Mouse (Mus musculus): ENCODE measurements around the gene Rapgef4. TPM values are rescaled to one million over a fixed set of nuclear protein-coding genes. Genes with fewer than 3 reads are reported as not detected.

Gene Rapgef4
- polyA plus RNA-seq, 1 experiment, result 8.1 TPM

DNA sequence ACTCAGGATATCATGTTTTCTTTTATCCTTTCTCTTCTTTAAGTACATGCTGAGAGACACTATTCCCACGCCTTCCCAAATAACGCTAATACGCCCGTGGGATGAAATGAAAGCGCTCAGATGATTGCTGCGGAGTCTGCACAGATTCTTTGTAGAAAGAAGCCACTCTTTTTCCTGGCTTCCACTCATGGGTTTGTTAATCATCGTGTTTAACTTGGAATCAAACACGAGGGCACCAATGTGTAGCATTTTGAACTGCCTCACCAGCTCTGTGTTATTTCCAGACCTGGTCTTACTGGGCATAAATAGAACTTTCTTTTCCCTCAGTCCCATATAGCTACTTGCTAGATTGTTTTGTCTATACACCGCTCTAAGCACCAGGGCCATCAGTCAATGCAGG lies 162.4 kb downstream of the Rapgef4 start:
- Histone ChIP-seq H3K27me3 (ENCODE audit: control insufficient read depth, insufficient read depth, low read length) (no peaks in the 10 kb centered on the region), H3K27ac (ENCODE audit: control insufficient read depth, insufficient read depth, low read depth, low read length) (no peak overlapping the region), H3K4me1 (ENCODE audit: control insufficient read depth, insufficient read depth, low read length) (no peaks in the 10 kb centered on the region; the same call in 1 of the 2 replicates), H3K4me3 (ENCODE audit: control insufficient read depth, low read depth, low read length) (no peak overlapping the region), H3K36me3 (ENCODE audit: control insufficient read depth, insufficient read depth, low read length) (no peaks in the 10 kb centered on the region)
- TF ChIP-seq POLR2A (IDR thresholded peaks at IDR 0.05; ENCODE audit: control insufficient read depth, low read depth, low read length), result no peak
- no peak for TF ChIP-seq CTCF (IDR thresholded peaks at IDR 0.05; ENCODE audit: control insufficient read depth, insufficient read depth, insufficient replicate concordance, low read depth, low read length)

DNA sequence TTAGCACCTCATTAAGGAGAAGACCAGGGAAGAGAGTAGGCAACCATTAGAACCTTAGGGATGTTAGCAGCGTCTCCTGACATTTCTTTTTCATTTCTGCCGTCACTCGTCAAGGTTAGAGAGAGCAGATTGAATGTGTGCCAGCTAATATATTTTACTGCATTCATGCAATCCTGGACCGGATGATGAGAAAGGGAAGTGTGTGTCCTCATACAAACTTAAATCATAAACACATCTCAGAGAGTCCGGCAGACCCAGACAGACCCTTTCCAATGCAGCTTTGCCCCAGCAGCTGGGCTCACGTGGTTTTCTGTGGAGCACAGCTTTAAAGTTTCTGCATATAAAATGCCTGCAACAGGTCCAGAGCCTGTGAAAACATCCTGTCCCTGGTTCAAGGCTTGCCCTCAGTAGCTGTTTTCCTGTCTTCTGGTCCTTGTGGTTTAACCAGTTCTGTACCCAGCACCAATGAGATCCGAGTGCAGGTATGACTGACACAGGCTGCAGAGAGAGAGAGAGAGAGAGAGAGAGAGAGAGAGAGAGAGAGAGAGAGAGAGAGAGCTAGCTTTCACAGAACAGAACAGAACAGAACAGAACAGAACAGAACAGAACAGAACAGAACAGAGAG lies 163.6 kb downstream of the Rapgef4 start:
- Histone ChIP-seq H3K4me1 (ENCODE audit: control insufficient read depth, insufficient read depth, low read length) (no peaks in the 10 kb centered on the region; the same call in 1 of the 2 replicates), H3K27ac (ENCODE audit: control insufficient read depth, insufficient read depth, low read depth, low read length) (peak overlapping the region; percentile 85), H3K36me3 (ENCODE audit: control insufficient read depth, insufficient read depth, low read length) (no peaks in the 10 kb centered on the region), H3K4me3 (ENCODE audit: control insufficient read depth, low read depth, low read length) (no peak overlapping the region), H3K27me3 (ENCODE audit: control insufficient read depth, insufficient read depth, low read length) (no peaks in the 10 kb centered on the region)
- TF ChIP-seq POLR2A (IDR thresholded peaks at IDR 0.05; ENCODE audit: control insufficient read depth, low read depth, low read length) (no peak), CTCF (IDR thresholded peaks at IDR 0.05; ENCODE audit: control insufficient read depth, insufficient read depth, insufficient replicate concordance, low read depth, low read length) (no peak)

DNA sequence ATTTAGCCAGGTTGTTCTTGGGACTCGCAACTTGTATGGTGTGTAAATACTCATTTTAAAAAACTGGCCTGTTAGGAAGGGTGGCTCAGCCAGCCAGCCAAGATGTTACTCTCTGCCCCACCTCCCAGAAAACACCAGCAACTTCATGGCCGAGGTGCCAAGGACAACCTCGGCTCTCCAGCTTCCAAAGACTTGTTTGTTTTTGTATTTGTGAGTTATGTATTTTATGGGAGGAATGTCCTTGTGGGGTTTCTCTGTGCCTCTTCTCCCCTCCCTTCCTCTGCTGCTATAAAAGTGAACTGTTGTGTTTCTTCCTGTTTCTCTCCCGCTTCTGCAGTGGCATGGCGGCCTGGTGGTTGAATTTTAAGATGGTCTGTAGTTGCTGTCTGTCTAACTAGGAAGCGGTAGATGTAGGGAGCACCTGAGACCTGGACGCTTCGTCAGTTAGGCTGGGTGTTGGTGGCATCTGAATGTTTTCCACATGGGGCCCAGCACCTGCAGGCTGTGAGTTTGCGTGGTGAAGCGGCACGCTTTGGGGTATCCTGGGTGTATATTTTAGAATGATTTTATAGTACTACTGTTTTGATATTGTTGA lies 164.3 kb downstream of the Rapgef4 start:
- no peak for TF ChIP-seq POLR2A (IDR thresholded peaks at IDR 0.05; ENCODE audit: control insufficient read depth, low read depth, low read length)
- TF ChIP-seq CTCF (IDR thresholded peaks at IDR 0.05; ENCODE audit: control insufficient read depth, insufficient read depth, insufficient replicate concordance, low read depth, low read length), result no peak
- no peaks in the 10 kb centered on the region for H3K27me3 ChIP-seq (ENCODE audit: control insufficient read depth, insufficient read depth, low read length)
- H3K4me1 ChIP-seq (ENCODE audit: control insufficient read depth, insufficient read depth, low read length), result no peaks in the 10 kb centered on the region; the same call in 1 of the 2 replicates
- peak overlapping the region; percentile 25; the same call in 1 of the 2 replicates for H3K4me3 ChIP-seq (ENCODE audit: control insufficient read depth, low read depth, low read length)
- peak overlapping the region; percentile 85 for H3K27ac ChIP-seq (ENCODE audit: control insufficient read depth, insufficient read depth, low read depth, low read length)
- H3K36me3 ChIP-seq (ENCODE audit: control insufficient read depth, insufficient read depth, low read length), result no peaks in the 10 kb centered on the region

DNA sequence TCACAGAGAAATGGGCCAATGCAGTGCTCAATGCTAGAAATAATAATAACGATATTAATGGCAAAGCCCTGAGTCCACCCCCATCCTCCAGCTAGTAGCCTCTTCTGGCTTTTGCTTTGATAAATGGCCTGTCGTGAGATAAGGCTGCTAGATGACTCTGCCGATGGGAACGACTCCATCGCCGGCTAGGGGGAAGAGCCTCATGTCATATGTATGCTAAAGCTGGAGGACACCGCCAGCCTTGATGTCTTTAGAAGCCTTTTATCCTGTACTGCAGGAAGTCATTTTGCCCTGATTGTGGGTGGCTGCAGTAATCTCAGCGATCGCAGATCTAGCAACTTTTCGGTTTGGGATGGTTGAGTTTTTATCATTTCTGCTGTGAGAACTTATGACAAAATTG lies 165.0 kb downstream of the Rapgef4 start:
- H3K4me3 ChIP-seq (ENCODE audit: control insufficient read depth, low read depth, low read length), result peak overlapping the region; percentile 29; the same call in 1 of the 2 replicates
- H3K27ac ChIP-seq (ENCODE audit: control insufficient read depth, insufficient read depth, low read depth, low read length), result 0 out of 2 replicates have a peak overlapping the region, but pooled peaks have one; percentile 3
- no peak for TF ChIP-seq POLR2A (IDR thresholded peaks at IDR 0.05; ENCODE audit: control insufficient read depth, low read depth, low read length)
- no peak for TF ChIP-seq CTCF (IDR thresholded peaks at IDR 0.05; ENCODE audit: control insufficient read depth, insufficient read depth, insufficient replicate concordance, low read depth, low read length)

DNA sequence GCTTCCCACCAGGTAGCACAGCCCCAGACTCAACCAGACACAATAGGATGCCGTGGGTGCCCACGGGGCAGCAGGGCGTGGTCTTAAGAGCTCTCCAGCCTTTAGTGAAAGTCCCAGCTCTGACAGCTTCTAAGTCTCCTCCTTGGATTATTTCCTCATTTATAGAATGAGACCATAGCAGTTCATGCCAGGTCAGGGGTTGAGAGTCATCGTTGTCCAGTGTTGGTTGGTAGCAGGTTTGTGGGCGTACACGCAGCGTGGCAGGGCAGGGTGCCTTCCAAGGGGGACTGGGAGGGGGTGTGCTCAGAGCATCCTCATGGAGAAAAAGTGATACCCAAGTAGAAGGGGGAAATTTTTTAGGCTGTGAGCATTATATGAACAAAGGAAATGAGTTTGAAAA lies 166.2 kb downstream of the Rapgef4 start:
- Histone ChIP-seq H3K36me3 (ENCODE audit: control insufficient read depth, insufficient read depth, low read length) (no peaks in the 10 kb centered on the region), H3K27me3 (ENCODE audit: control insufficient read depth, insufficient read depth, low read length) (no peaks in the 10 kb centered on the region), H3K4me1 (ENCODE audit: control insufficient read depth, insufficient read depth, low read length) (no peaks in the 10 kb centered on the region; the same call in 1 of the 2 replicates), H3K4me3 (ENCODE audit: control insufficient read depth, low read depth, low read length) (no peak overlapping the region), H3K27ac (ENCODE audit: control insufficient read depth, insufficient read depth, low read depth, low read length) (no peak overlapping the region)
- TF ChIP-seq CTCF (IDR thresholded peaks at IDR 0.05; ENCODE audit: control insufficient read depth, insufficient read depth, insufficient replicate concordance, low read depth, low read length), result no peak
- no peak for TF ChIP-seq POLR2A (IDR thresholded peaks at IDR 0.05; ENCODE audit: control insufficient read depth, low read depth, low read length)

More for the DNA sequence above, 165.0 kb downstream of the Rapgef4 start:
- H3K4me1 ChIP-seq (ENCODE audit: control insufficient read depth, insufficient read depth, low read length), result no peaks in the 10 kb centered on the region; the same call in 1 of the 2 replicates
- H3K27me3 ChIP-seq (ENCODE audit: control insufficient read depth, insufficient read depth, low read length), result no peaks in the 10 kb centered on the region
- no peaks in the 10 kb centered on the region for H3K36me3 ChIP-seq (ENCODE audit: control insufficient read depth, insufficient read depth, low read length)

DNA sequence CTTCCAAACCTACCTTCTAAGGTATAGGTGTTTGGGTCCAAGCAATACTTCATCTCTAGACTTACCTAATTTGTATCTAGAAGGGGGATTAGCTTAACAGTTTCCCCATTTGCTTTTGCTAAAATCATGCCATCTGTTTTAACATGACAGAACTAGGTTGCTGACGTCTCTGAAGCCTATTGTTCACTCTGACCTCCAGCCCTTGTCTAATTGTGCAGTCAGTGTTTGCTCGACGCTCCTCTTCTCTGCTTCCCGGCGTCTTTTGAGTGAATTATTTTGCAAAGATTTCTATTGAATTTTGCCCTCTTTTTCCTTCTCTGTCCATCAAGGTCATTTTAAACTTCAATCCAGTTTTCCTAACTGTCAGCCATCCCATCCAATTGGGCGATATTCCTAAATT lies 166.7 kb downstream of the Rapgef4 start:
- H3K27me3 ChIP-seq (ENCODE audit: control insufficient read depth, insufficient read depth, low read length), result no peaks in the 10 kb centered on the region
- no peak overlapping the region for H3K4me3 ChIP-seq (ENCODE audit: control insufficient read depth, low read depth, low read length)
- H3K36me3 ChIP-seq (ENCODE audit: control insufficient read depth, insufficient read depth, low read length), result no peaks in the 10 kb centered on the region
- H3K4me1 ChIP-seq (ENCODE audit: control insufficient read depth, insufficient read depth, low read length), result no peaks in the 10 kb centered on the region; the same call in 1 of the 2 replicates
- no peak for TF ChIP-seq CTCF (IDR thresholded peaks at IDR 0.05; ENCODE audit: control insufficient read depth, insufficient read depth, insufficient replicate concordance, low read depth, low read length)
- TF ChIP-seq POLR2A (IDR thresholded peaks at IDR 0.05; ENCODE audit: control insufficient read depth, low read depth, low read length), result no peak
- no peak overlapping the region for H3K27ac ChIP-seq (ENCODE audit: control insufficient read depth, insufficient read depth, low read depth, low read length)

DNA sequence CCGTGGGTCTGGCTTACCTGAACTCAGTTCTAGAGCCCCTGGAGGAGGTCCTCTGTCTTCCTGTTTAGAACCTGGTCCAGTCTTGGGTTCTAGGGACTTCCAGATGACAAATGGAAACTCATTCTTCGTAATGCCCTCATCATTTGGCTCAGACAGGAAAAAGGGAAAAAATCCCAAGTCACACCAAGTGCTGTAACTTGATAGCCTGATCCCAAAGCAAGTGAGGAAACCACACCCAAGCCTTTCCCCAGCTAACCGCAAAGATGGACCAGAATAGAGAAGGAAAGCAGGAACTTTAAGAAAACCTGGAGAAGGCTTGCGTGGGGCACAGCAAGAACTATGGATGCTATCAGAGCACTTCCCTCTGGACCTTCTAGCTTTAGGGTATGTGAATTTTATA lies 167.6 kb downstream of the Rapgef4 start:
- H3K27me3 ChIP-seq (ENCODE audit: control insufficient read depth, insufficient read depth, low read length), result no peaks in the 10 kb centered on the region
- H3K36me3 ChIP-seq (ENCODE audit: control insufficient read depth, insufficient read depth, low read length), result no peaks in the 10 kb centered on the region
- no peak overlapping the region for H3K27ac ChIP-seq (ENCODE audit: control insufficient read depth, insufficient read depth, low read depth, low read length)
- H3K4me1 ChIP-seq (ENCODE audit: control insufficient read depth, insufficient read depth, low read length), result no peaks in the 10 kb centered on the region; the same call in 1 of the 2 replicates
- no peak overlapping the region for H3K4me3 ChIP-seq (ENCODE audit: control insufficient read depth, low read depth, low read length)
- TF ChIP-seq POLR2A (IDR thresholded peaks at IDR 0.05; ENCODE audit: control insufficient read depth, low read depth, low read length) (no peak), CTCF (IDR thresholded peaks at IDR 0.05; ENCODE audit: control insufficient read depth, insufficient read depth, insufficient replicate concordance, low read depth, low read length) (no peak)
